Mouse (Mus musculus) T-helper 17 cell (primary cell): Measurements from ENCODE around the gene Acacb.

ENCODE experiments used
- in situ Hi-C, 2 experiments: fragments of 300-600 bp; cut with MboI, MseI; formaldehyde crosslinking; loops; 1 replicate in 1 of 2; 2 replicates in 1 of 2; pipeline ENCODE4 v1.15.1; 2025; ENCODE audit warnings: high pct_unique_total_duplicates in 2 of 2

The Acacb gene

GRCm38 (mm10) chr5:114134091-114134534 is 12.2 kb upstream of the Acacb start:
- in situ Hi-C loops = no loop called here

GRCm38 (mm10) chr5:114135516-114135915 is 10.8 kb upstream of the Acacb start:
- in situ Hi-C loops = no loop called here

DNA sequence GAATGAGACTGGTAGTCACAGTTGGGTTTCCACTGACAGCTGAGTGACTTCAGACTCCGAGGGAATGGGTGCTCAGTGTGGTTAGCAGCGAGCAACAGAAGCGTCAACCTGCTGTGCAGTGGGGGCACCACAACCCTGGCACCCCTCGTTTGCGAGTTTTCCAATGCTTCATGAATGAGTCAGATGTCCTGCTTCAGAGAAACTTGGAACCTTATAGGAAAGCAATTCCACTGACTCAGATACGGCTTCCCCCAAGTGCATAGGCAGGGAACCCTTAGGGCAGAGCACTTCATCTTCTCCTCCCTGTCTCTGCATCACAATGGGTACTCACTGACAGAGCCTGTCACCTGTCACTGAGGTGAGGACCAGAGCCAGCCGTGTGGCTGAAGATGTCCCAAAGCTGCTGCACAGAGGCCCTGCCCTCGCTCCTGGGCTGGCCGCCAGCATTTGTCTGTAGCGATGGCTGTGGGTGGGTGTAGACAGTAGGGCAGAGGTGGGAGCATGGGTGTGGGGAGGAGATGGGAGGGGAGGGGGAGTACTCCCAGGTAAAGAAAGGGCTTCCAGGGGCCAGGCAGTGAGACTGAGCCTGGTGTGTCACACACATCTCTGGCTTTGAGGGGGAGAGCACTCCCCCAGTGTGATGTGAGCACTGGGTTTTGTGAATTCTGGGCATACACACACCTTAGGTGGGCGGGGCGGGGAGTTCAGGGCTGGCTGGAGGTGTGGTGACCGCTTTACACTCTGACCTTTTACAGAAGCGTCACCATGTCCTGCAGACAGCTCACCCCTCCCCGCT is 8.7 kb upstream of the Acacb start:
- in situ Hi-C loops = no loop called here

DNA sequence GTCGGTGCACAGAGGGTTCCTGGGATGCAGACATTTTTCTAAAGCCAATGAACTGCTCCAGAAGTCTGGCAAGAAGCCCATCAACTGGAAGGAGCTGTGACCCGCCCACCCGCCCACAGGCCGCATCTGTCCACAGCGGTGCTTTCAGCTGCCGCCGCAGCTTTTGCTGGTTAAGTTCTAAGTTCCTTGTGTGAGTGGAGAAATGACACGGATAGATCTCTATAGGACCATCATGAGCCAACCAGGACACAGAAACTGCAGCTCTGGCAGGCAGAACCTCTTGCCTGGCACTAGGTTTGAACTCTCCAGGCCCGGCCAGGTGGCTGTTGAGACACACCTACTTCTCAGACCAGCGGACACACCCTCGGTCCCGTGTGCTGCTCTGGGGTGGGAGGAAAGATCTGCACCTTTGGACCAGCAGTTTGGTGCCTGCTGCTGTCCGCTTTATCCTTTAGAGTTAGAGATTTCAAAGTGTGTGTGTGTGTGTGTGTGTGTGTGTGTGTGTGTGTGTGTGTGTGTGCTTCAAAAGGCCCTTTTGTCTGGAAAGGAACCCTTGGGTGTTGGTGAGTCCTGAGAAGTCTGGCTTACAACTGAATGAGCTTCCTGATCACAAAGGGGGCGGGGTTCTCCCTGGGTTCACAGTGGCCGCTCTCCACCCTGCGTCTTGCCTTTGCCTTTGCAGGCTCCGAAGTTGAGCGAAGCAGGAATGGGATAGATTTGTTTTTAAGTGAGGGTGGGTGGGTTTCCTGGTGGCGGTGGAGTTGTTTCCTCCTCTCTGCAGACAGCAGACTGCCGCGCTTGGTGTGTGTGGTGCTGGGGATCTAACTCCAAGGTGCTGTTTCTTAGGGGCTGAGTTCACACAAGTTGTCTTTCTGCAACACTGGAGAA is 7.8 kb upstream of the Acacb start:
- in situ Hi-C loops = no loop called here

DNA sequence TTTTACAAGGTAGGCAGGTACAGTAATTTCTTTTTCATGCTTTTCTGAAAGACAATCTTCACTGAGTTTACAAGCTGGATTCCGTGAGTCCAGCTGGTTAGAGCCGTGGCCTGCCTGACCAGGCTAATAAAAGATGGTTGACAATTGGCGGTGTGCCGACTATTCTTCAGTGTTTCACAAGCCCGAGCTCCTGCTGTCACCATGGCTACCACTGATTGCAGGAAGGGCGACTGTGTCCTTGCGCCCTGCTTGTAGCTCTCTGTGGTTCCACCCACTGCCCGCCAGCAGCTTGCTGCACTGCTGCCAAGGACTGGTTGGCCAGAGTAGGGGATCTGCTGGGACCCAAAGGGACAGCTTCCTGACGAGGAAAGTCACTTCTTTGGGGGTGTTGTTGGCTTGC is 7.2 kb upstream of the Acacb start:
- in situ Hi-C loops = no loop called here

DNA sequence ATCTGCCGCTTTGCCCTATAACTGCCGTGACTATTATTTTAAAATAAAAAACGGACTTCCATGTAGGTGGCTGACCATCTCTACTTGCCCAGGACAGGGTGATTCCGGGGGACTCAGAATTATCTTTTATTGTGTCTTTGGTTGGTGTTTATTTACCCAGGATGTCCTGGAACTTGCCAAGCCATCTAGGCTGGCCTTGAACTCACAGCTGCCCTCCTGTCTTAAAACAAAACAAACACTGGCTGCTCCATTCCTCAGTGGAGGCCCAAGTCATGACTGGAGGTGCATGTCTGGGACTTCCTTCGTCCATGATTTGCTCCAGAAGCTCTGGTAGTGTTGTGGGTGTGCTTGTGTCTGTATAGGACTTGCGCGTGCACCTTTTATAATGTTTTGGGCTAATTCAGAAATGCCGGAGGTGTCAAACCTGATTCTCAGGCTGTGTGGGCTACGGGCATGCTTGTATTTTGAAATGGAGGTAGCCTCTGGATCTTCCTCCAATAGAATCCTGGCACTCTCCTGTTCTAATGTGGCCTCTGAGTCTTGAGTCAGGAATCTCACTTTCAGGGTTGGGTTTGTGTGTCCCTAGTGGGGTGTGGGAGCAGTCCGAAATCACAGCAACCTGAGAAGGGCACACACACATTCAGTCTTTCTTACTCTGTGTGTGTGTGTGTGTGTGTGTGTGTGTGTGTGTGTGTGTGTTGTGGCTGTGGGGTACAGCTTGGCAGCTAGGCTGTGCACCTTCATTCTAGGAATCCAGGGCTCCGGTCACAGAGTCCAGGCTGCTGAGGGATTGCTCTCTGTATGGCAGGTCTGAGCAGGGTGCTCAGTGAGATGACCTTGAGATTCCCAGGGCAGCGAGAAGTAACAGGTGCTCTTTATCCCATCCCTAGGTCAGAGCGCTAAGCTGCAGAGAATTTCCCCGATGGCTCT is 973 bp downstream of the Acacb start:
- in situ Hi-C loops = no loop called here

- in situ Hi-C loops = loop anchor here in 1 of 2 experiments (10.0 kb wide), 1 partner anchor 1358 kb away; no protein-coding TSS in a partner anchor
These were observed 6.2 kb downstream of the Acacb start for GRCm38 (mm10) chr5:114152359-114153092.

GRCm38 (mm10) chr5:114153490-114153889 is 7.2 kb downstream of the Acacb start:
- in situ Hi-C loops = loop anchor here in 1 of 2 experiments (10.0 kb wide), 1 partner anchor 1359 kb away; no protein-coding TSS in a partner anchor

DNA sequence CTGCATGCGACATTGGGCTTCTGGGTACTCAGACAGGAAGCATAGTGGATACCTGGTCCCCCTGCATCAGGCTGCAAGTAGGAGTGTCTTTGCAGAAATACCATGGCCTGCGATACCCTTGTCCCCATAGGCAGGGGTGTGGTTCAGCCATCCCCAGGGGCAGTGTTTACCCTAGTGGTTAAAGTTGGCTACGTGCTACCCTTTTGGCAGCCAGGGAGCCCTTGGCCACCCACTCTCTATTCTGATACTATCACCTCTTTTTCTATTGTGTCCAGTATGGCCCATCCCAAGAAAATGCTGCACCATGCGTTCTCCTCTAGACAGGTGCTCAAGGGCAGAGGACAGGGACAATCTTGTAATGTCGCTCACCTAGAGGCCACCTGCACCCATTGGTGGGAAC is 8.4 kb downstream of the Acacb start:
- in situ Hi-C loops = loop anchor here in 1 of 2 experiments (10.0 kb wide), 1 partner anchor 1360 kb away; no protein-coding TSS in a partner anchor

DNA sequence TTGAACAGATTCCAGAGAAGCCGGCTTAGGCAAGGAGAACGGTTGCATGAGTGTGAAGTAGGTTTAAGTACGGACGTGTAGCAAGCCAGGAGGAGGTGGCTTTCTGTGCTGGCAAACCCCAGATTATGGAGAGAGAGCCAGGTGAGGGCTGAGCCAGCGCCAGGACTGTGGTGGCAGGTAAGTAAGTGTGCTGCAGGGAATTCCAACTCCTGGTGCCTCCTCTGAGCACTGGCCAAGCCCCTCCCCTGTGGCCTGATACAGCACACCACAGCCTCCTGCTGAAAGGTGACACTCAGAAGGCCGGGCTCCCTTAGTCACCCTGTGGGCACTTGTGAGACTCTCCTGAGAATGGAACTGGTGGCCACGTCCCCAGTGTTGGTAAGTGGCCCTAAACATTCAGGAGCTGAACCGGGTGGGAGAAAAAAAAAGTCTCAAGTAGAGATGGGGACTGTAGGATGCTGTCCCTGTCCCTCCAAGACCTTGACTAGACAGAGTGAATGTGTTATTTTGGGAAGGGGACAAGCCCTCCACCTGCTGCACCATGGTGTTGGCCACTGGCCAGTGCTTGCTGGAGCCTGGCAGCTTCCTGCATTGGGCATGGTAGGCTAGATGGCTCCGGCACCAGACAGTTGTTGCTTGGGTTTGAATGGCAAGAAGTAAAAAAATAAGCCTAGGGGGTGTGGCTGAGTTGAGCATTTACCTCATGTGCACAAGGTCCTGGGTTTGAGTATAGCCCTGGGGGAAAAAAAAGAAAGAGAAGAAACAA is 9.0 kb downstream of the Acacb start:
- in situ Hi-C loops = loop anchor here in 1 of 2 experiments (10.0 kb wide), 1 partner anchor 1361 kb away; no protein-coding TSS in a partner anchor

- in situ Hi-C loops = loop anchor here in 1 of 2 experiments (10.0 kb wide), 1 partner anchor 1362 kb away; no protein-coding TSS in a partner anchor
These were observed 10.9 kb downstream of the Acacb start for GRCm38 (mm10) chr5:114157236-114157635.

DNA sequence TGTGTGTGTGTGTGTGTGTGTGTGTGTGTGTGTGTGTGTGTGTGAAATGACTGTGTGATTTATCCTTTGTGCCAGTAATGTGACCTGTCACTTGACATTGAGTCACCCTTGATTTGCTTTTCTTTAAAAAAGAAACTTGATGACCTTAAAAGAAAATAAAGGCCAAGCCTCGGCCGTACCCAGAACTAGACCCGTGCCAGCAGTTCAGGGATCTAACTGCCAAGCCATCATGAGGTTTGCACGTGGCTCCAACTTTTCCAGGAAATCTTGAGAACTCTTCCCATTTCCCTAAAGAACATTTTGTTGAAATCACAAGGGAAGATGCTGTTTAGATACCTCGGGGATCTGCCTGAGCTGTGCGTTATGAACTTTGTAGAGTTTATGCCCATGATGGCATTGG is 15.1 kb downstream of the Acacb start:
- in situ Hi-C loops = no loop called here

DNA sequence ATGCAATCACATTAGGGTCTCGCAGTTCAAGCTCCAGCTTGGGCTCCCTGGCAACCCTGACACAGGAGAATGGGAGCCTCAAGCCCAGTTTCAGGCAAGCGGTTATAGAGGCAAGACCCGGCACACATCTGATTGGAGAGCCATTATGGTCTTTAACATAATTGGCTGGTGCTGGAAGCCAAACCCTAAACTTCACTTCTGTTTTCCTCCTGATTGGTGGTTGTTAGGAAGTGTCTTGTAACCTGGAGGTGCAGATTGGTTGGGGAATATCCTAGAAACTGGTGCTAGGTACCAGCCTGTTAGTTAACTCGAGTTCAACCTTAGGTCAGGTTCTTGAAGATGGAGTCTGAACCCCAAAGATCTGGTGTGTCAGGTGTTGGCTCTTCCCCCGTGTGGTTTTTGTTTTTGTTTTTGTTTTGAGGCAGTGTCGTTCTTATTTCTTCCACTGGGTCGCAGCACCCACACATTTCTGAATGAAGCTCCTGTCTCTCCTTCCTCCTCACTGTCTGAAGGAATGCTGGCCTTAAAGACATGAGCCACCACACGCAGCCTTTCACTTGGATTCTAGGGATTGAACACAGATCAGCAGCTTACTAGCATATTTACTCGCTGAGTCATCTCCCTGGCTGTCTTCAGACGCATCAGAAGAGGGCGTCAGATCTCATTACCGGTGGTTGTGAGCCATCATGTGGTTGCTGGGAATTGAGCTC is 15.9 kb downstream of the Acacb start:
- in situ Hi-C loops = no loop called here

DNA sequence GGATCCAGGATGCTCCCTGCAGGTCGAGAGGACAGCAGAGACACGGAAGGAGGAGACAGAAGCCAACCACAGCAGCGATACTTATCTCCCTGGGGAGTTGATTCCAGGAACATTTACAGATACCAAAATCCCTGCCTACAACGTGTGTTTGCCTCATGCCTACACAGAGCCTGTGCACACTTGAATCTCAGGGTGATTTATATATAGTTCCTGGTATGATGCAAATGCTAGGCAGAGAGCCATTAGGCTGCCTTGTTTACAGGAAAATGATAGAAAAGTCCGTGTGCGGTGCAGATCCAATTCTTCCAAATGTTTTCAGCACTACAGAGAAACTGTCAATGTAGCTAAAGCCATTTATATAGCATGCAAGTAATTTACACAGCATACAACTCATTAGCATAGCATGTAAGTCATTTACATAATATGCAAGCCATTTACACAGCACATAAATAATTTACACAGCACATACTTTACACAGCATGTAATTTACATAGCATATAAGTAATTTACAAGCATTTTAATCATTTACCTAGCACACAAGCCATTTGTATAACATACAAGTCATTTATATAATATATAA is 16.9 kb downstream of the Acacb start:
- in situ Hi-C loops = no loop called here

DNA sequence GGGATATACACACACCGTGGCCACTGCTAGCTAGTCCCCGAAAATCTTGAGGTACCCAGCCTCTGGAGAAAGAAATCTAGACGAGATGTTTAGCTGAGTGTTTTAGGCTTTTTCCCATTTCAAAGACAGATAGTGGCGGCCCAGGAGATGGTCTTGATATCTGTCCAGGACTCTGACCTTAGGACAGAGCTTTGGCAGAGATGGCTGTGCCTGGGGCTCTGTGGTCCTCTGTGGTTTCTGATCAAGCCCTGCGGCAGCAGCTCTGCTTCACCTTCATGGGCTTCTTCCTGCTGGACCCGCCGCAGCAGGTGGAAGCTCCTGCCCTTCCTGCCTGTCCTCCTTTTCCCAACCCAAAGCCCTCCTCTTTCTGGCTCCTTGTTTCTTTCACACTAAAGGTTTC is 24.0 kb downstream of the Acacb start:
- in situ Hi-C loops = loop anchor here in 1 of 2 experiments (10.0 kb wide), 1 partner anchor 1066 kb away; no protein-coding TSS in a partner anchor

GRCm38 (mm10) chr5:114172936-114173335 is 26.6 kb downstream of the Acacb start:
- in situ Hi-C loops = loop anchor here in 1 of 2 experiments (10.0 kb wide), 1 partner anchor 1068 kb away; no protein-coding TSS in a partner anchor

GRCm38 (mm10) chr5:114173458-114173857 is 27.1 kb downstream of the Acacb start:
- in situ Hi-C loops = loop anchor here in 1 of 2 experiments (10.0 kb wide), 1 partner anchor 1069 kb away; no protein-coding TSS in a partner anchor
